Mouse (Mus musculus): ENCODE measurements around the gene Kiss1r. TPM values are rescaled to one million over a fixed set of nuclear protein-coding genes. Genes with fewer than 3 reads are reported as not detected.
"Not testable (repeated sequence)": the region's sequence is repeated elsewhere in the genome, so short reads cannot be mapped to it uniquely, and the experiment has no call there.

Kiss1r gene
- total RNA-seq, 1 experiment from 2014 or later, result 0.73 TPM

DNA sequence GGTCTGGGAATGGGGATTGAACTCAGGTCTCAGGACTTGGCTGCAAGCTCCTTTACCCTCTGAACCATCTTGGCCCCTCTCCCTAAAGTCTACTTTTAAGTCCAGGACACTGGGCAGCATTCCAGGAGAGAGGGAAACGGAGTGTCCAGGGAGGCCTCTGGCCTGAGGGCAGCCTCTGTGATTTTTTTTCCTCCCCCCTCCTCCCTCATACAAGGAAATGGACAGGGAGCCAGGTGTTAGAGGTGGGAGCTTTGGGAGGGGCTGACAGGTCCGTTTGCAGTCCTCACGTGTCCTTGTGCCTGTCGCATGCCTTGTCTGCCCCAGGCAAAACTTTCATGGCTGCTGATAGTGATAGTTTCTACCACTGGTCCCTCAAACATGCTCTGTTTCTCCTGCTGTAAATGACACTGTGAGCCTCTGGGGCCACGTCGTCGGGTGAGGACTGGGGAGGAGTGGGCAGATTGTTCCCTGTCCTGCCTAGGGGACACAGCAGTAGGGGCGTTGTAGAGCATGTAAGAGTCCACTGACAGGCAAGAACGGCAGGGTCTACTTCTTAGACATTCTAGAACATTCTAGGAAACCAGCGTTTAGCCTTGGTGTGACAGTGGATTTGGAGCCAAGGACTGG, 19.6 kb downstream of the Kiss1r start:
- peak; percentile 1; the same call in 1 of the 2 replicates for ATAC-seq (replicated peaks; ENCODE audit: low read depth, poor library complexity, severe bottlenecking)

DNA sequence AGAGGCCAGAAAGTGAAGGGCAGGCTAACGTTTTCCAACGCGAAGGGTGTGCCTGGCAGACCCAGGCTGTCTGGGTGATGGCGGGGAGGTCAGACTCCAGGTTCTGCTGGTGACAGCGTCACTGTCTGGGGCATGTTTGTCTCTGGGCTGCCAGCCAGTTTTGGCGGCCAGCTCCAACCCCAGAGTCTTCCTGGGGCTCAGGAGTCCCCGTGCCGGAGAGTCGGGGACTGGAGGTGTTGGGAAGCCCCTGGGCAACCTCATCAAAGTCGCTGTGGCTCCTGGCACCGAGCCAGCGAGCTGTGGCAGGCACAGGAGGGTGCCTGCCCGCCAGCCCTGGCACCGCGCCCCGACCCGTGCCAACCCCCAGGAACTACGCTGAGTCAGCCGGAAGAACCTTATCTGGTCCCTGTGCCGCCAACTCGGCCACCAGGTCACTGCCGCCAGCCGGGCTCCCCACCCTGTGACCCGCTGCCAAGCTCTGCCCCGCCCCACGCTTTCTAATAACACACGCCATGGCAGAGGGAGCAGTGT, 20.2 kb downstream of the Kiss1r start:
- peak; percentile 67 for ATAC-seq (replicated peaks; ENCODE audit: low read depth, poor library complexity, severe bottlenecking)

DNA sequence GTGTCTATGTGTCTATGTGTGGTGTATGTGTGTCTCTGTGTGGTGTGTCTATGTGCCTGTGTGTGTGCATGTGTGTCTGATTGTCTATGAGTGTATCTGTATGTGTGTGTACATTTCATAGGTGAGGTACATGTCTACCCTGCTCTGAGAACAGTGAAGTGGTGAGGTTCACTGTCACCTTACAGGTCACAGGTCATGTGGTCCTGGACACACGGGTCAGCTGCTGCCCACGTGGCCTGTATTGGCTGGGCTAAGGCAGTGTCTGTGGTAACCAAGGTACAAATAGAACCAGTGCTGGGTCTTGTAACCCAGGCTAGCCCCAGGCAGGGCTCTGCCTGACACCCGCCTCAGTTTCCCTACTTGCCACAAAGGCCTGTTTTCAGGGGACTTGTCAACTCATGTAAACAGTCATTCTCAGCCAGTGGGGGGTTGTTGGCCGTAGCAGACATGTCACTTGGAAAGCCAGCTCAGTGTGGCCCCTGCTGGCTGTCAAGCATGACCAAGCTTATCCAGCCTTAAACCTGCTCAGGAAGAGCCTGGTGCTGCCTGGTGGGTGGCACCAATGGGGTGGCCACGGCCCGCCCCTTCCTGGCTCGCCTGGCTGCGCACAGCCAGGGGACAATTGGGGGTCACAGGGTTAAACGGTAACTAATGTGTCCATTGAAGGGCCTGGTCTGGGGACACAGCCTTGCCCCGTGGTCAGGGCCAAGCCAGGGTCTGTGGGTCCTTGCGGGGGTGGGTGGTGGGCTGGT, 21.2 kb downstream of the Kiss1r start:
- peak; percentile 23; the same call in 1 of the 2 replicates for ATAC-seq (replicated peaks; ENCODE audit: low read depth, poor library complexity, severe bottlenecking)

DNA sequence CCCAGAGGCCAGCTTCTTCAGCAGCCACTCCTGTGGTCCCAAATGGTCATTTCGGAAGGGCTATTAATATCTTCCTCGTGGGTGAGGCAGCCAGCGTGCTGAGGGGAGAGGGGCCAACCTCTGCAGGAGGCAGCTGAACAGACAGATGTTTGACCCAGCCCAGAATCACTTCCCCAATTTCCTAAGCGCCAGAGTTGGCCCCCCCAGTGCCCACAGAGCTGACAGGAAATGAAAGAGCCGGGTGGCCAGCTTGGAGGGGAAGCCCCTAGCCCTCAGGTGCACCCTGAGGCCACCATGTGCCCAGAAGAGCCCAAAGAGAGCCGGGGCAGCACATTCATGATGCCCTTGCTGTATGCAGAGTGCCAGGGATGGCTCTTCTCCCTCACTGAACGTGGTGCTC, 24.0 kb downstream of the Kiss1r start:
- peak; percentile 53 for ATAC-seq (replicated peaks; ENCODE audit: low read depth, poor library complexity, severe bottlenecking)

DNA sequence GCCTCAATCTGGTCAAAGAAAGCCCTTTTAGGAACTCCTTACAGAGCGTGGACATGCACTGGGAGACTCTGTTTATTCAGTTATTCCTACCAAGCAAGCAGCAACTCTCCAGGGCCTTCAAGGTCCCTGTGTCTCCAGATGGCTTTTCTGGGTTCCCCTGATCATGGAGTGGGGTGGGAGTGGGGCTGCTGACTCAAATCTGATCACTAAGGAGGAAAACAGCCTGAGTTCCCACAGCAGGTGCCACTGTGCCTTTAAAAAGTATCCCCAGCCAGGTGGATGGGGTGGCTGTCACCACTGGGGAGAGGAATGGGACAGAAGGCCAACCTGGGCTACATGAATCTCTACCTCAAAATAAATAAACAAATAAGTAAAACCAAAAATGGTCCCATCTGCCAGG, 26.2 kb downstream of the Kiss1r start:
- no peak for ATAC-seq (replicated peaks; ENCODE audit: low read depth, poor library complexity, severe bottlenecking)

DNA sequence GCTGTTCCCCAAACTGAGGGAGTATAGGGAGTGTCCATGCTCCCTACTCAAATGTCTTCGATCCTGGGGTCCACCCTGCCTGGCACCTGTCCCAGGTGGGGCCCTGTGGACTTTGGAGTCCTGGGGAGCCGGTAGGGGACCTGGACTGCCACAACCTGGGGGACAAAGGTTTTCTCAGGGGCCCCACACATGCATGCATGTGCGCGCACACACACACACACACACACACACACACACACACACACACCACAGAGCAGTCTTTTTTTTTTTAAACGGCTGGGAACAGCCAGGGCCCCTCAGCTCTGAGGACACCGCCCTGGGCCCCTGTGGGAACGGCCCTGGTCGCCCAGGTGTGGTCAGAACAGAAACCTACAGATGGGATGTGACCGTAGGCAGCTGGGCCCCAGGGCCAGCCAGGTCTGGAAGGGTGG, 26.7 kb downstream of the Kiss1r start:
- ATAC-seq (replicated peaks; ENCODE audit: low read depth, poor library complexity, severe bottlenecking), result no peak

DNA sequence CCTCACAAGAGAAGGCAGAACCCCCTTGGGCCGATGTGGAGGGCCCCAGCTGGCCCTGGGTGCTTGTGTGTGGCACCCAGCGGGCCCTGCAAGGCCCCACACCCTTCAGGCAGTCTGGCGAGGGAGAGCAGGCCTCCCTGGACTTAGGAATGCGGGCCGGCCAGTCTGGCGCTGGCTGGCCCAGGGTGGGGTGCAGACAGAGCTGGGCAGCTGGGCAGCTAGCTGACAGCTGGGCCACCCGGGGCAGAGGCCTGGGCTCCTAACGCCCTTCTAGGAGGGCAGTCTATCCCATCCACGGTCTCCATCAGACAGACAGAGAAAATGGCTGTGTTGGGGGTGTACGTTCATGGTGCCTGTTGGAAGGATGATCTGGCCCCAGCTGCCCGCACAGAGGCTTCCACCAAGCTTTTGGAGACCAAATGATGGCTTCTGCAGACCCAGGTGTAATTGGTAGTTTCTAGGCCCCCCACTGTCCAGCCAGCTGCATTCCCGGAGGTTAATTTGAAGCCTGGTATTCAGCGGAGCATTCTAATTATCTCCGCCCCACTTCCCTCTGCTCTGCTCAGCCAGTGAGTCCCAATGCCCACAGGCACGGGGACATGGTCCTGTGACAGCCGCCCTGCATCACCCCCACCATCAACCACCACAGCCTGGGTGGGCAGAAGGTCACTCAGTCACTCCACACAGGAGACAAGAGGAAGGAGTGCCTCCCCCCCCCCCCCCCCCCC, 28.9 kb downstream of the Kiss1r start:
- ATAC-seq (replicated peaks; ENCODE audit: low read depth, poor library complexity, severe bottlenecking), result no peak

DNA sequence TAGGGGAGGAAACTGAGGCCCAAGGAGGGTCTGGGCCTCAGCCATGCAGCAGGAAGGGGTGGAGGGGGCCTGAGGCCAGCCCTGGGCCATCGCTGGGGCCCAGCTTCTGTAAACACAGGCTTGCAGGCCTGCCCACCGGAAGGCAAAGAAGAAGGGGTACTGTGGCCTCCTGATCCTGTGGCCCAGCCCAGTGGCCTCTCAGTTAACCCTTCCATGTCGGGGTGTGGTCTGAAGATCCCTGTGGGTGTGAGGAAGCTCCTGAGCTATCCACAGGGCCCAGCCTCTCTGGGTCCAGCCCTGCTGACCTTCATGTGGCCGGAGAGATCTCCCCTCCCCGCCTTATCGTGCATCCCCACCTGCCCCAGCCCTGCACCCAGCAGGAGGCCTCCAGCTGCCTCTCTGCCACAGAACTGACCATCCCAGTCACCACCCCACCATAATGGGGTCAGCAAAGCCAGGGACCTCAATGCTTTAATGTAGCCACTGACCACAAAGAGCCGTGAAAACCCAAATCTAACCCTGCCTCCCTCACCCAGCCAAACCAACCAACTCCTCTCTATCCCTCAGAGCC, 30.1 kb downstream of the Kiss1r start:
- ATAC-seq (replicated peaks; ENCODE audit: low read depth, poor library complexity, severe bottlenecking), result peak; percentile 58

DNA sequence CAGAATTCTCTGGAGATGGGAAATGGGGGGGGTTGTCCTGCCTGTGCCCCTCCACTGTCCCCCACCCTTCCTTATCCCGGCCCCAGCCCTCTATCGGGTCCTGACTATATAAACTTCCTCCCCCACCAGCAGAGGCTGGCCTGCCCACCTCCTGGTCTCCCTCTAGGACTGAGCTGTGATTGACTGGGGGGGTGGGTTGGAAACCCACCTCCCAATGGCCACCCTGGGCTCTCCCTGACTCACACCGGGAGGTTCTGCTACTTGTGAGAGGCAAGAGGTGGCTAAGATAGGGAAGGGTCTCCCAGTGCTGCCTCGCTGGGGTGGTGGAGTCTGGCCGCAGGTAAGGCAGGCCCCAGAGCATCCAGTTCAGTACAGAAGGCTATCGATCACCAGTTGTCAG, 30.7 kb downstream of the Kiss1r start:
- ATAC-seq (replicated peaks; ENCODE audit: low read depth, poor library complexity, severe bottlenecking), result no peak

DNA sequence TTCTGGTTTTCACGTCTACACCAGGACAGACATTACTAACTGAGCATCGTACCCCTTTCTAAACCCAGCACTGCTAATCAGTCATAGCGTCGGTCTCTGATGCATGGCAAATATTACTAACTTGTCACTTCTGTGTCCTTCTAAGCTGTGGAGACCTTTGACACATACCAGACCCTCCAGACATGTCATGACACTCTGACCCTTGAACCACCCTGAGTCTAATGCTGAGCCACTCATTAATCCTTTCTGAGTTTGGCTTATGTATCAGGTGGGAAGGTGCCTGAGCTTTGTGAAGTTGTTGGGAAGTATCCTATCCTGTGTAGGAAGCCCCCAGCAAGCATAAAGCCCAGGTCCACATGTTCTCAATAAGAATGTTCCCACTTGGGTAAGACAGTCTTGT, 33.1 kb downstream of the Kiss1r start:
- no peak for ATAC-seq (replicated peaks; ENCODE audit: low read depth, poor library complexity, severe bottlenecking)

DNA sequence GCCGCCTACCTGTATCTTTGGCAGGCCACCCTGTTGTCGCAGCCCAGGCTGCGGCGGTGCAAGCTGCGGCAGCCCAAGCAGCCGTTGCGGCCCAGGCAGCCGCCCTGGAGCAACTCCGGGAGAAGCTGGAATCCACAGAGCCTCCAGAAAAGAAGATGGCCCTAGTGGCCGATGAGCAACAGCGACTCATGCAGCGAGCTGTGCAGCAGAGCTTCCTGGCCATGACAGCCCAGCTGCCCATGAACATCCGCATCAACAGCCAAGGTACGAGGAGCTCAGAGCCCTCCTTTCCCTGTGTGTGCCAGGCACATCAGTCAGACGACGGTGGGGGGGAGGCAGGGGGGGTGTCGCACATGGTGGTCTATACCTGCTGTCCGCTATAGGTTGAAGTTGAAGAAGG, 33.9 kb downstream of the Kiss1r start:
- no peak for ATAC-seq (replicated peaks; ENCODE audit: low read depth, poor library complexity, severe bottlenecking)

DNA sequence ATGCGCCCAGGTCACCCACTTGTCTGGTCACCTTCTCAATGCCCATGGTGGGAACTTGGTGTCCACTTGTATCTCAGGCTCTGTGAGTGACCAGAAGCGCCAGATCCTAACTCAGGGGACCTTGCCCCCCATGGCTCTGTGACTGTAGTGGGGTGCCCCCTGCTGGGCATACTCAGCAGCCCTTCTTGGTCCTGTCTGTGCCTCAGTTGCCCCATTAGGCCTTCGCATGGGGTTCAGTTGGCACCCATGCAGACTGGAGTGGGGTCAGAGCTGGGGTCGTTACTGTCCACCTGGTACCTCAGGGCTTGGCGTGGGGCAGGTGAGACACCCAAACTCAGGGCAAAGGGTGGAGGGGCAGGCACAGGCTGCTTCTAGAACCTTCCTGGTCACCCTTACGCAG, 37.2 kb downstream of the Kiss1r start:
- ATAC-seq (replicated peaks; ENCODE audit: low read depth, poor library complexity, severe bottlenecking), result no peak

DNA sequence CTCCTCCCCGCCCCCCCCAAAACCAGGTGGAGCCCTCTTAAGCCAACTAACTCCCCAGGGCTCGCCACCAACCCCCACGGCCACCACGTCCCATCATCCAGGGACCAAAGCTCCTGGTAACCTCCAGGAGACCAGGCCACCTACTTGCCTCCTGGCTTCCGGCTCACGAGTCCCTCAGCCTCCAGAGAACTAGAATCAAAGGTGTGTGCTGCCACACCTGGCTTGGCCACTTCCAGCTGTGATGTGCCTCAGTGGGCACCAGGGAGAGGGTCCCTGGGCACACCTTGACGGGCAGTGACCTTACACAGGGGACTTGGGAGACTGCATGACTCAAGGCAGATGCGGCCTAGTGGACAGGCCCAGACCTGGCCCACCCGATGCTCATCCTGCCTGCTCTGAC, 38.9 kb downstream of the Kiss1r start:
- ATAC-seq (replicated peaks; ENCODE audit: low read depth, poor library complexity, severe bottlenecking), result no peak

DNA sequence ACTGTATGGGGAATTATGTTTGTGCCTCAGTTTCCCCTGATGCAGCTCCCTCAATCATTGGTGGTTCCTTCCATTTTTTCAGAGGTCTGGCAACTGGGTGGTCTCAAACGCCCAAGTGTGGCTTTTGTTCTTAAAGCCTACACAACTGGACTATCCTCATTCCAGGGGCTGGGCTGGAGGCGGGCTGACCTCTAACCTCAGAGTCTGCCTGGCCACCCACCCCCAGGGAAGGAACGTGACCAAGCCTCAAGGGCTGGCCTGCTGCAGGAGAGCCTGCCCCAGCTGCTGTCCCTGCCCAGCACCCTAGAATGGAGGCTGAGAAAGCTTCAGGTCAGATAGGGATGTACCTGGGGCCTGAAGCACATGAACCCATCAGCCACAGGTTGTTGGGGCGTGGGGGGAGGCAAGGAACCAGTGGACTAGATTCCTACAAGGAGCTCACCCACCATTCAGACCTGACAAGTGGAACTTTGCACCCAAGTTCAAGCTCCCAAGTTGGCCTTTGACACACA, 39.9 kb downstream of the Kiss1r start:
- no peak for ATAC-seq (replicated peaks; ENCODE audit: low read depth, poor library complexity, severe bottlenecking)

DNA sequence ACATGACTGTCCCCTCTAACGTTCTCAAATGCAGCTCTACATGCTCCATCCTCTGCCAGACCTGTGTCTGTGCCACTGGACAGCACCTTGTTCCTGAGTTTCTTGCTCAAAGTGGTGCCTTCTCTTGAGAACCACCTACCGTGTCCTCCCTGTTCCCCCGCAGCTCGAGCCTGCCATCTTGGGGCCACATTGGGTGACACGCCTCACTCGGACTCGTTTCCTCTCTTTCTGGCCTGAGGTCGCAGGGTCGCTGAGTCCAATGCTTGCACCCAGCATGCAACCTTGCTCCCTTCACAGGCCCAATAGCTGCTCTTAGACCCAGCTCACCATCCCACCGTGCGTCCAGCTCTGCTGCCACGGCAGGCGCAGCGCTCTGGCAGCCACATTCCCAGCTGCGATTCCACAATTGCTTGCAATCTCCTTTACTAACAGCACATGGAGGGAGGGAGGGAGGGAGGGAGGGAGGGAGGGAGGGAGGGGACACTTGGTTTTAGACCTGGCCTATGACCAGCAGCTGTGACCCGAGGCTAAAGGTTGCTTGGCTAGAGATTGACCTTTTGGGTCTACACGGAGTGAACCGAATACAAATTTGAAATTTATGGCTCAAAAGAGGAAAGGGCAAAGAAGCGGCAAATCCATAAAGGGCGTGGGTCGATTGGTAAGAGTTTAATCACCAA, 41.5 kb downstream of the Kiss1r start:
- ATAC-seq (replicated peaks; ENCODE audit: low read depth, poor library complexity, severe bottlenecking), result peak; percentile 72

DNA sequence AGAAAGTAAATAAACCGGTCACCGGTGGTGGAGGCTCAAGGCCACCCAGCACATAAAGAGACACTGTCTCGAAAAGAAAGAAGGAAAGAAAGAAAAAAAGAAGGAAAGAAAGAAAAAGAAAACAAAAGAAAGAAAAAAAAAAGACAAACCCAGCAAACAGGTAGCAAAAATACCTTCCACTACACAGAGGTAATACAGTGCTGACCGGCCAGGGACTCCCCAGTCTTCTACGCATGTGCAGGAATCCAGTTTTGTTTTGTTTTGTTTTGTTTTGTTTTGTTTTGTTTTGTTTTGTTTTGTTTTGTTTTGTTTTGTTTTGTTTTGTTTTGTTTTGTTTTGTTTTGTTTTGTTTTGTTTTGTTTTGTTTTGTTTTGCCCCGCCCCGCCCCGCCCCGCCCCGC, 42.6 kb downstream of the Kiss1r start:
- not testable (repeated sequence) for ATAC-seq (replicated peaks; ENCODE audit: low read depth, poor library complexity, severe bottlenecking)

DNA sequence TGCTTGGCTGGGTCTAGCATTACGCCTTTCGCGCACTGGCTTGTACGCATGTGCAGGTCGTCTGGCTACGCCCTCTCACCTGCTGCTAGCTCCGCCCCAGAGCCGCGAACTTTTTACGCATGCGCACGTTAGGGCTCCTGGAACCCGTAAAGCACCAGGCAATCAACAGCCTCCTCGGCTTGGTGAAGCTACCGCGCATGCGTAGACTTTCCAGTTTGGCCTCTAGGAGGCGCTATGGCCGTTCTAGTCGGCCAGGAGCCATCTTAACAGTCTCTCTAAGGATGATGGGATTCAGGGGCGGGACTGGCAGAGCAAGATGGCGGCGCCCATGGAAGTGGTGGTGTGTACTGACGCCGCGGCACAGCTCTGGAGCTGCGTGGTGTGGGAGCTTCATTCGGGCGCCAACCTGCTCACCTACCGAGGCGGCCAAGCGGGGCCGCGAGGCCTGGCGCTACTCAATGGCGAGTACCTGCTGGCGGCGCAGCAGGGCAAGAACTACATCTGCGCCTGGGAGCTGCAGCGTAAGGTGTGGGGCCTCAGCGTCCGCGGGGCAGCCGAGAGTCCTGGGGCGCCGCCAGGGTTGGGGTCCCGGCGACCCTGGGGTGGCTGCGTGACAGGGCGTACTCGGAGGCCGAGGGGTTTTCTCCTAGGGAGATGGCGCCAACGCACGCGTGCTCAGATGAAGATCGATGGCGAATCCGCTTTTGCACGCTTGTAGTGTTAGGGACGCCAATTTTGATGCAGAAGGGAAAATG, 43.3 kb downstream of the Kiss1r start, which contains the start of gene Wdr18:
Wdr18 (plus strand) TSS at position 306 of the 755 bp plus-strand sequence.
- peak; percentile 84 for ATAC-seq (replicated peaks; ENCODE audit: low read depth, poor library complexity, severe bottlenecking)

DNA sequence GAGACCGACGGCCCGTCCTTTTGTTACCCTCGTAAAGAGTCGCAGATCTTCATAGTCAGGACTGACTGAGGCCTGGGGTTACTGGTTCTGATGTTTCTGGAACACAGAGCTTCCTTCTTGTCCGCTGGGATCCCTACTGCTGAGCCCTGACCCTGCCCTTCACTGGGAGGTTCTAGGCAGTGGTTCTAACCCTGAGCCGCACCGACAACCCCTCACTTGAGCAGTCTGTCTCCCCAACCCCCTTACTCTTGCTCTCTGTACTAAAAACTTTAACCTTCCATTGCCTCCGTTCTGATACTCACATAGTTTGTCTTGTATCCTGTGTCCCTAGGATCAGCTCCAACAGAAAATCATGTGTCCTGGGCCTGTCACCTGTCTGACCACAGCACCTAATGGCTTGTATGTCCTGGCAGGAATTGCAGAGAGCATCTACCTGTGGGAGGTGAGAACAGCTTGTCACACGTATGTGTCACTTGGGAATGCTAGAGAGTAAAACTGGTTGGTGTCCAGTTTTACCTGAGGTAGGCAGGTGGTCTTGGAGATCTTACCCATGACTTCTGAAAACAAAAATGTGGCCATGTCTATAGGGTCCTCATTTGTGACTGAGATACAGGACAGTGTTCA, 44.0 kb downstream of the Kiss1r start:
- no peak for ATAC-seq (replicated peaks; ENCODE audit: low read depth, poor library complexity, severe bottlenecking)

DNA sequence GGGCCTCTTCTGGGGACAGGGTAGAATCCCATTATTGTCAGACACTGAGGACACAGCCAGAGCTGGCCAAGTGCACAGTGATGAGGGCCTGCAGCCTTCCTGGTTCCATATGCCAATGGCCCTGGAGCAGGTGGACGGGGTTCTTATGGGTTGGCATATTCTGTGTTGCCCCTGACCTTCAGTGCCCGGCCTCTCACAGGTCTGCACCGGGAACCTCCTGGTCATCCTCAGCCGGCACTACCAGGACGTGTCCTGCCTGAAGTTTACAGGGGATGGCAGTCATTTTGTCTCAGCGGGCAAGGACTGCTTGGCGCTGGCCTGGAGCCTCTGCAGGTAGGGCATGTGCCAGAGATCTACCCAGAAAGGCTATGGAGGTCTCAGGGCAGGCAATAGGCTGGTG, 48.0 kb downstream of the Kiss1r start:
- no peak for ATAC-seq (replicated peaks; ENCODE audit: low read depth, poor library complexity, severe bottlenecking)

Data from common myeloid progenitor, adult 5-6 weeks (primary cell).